Mouse (Mus musculus) heart, embryonic 15.5 days (tissue): ENCODE data around the gene Rdh5. TPM values are rescaled to one million over a fixed set of nuclear protein-coding genes. Genes with fewer than 3 reads are reported as not detected.
A peak's percentile ranks its signal among the peaks of the same experiment; 100 is the strongest.

ENCODE experiments used
- ATAC-seq: fragments of 200-750 bp; cut with Nextera tagmentation; replicated peaks from 2 replicates; pipeline ENCODE4 v1.8.0; 2017; ENCODE audit warnings: low read depth, moderate TSS enrichment; ENCODE audit not compliant: insufficient number of reproducible peaks, insufficient read depth, low FRiP score
- H3K27ac ChIP-seq: fragments of 300-500 bp; sonication (generic); 2 replicates; pipeline ENCODE4 v1.5.1; 2015; ENCODE audit warnings: mild to moderate bottlenecking, inconsistent platforms
- H3K27me3 ChIP-seq: fragments of 300-500 bp; sonication (generic); 2 replicates; pipeline ENCODE4 v1.6.1; 2015; ENCODE audit warnings: inconsistent platforms
- H3K36me3 ChIP-seq: fragments of 300-500 bp; sonication (generic); 2 replicates; pipeline ENCODE4 v1.6.1; 2015; ENCODE audit warnings: mild to moderate bottlenecking, inconsistent platforms
- H3K4me1 ChIP-seq: fragments of 300-500 bp; sonication (generic); replicated peaks from 2 replicates; pipeline ENCODE4 v1.6.1; 2015; ENCODE audit warnings: inconsistent platforms
- H3K4me2 ChIP-seq: fragments of 300-500 bp; sonication (generic); 2 replicates; pipeline ENCODE4 v1.6.1; 2015; ENCODE audit warnings: inconsistent platforms, mild to moderate bottlenecking, moderate library complexity
- H3K4me3 ChIP-seq: fragments of 300-500 bp; sonication (generic); 2 replicates; pipeline ENCODE4 v1.5.1; 2015; ENCODE audit warnings: mild to moderate bottlenecking, inconsistent platforms
- H3K9ac ChIP-seq: fragments of 300-500 bp; sonication (generic); 2 replicates; pipeline ENCODE4 v1.6.1; 2015; ENCODE audit warnings: mild to moderate bottlenecking, inconsistent platforms
- H3K9me3 ChIP-seq: fragments of 300-500 bp; sonication (generic); replicated peaks from 2 replicates; pipeline ENCODE4 v1.6.1; 2016; ENCODE audit warnings: inconsistent platforms
- WGBS: fragments of 180-500 bp; shearing (Covaris S2); methylation state at CpG from one replicate; pipeline ENCODE4 v1.1.7; 2015; ENCODE audit warnings: mixed read lengths; 5-methylcytosine and 5-hydroxymethylcytosine counted together
- polyA plus RNA-seq: library from polyadenylated mRNA; unstranded; fragments of >200 nt; fragmentation: Nextera tagmentation; extraction: Ambion mirVana; gene quantifications from 2 replicates; pipeline ENCODE4 v1.2.1, GENCODE M21; 2015

Gene Rdh5
- polyA plus RNA-seq, 1 experiment from 2014 or later, result 10.5 TPM

DNA sequence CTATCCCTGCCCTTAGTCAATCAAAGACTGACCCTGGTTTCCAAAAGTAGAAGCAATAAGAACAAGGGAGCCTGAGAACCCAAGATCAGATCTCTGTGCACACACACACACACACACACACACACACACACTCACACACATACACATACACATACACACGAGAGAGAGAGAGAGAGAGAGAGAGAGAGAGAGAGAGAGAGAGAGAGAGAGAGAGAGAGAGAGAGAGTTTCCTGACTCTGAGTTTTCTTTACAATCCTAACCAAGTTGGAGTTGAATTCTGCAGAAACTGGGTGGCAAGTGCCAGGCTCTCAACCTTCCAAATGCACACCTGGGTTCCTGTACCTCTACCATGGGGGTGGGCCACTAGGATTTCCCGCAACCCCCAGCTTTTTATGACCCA, 32.8 kb downstream of the Rdh5 start:
- no peak for ATAC-seq
- 50% methylated on average over 1 of the region's 2 CpGs for WGBS

DNA sequence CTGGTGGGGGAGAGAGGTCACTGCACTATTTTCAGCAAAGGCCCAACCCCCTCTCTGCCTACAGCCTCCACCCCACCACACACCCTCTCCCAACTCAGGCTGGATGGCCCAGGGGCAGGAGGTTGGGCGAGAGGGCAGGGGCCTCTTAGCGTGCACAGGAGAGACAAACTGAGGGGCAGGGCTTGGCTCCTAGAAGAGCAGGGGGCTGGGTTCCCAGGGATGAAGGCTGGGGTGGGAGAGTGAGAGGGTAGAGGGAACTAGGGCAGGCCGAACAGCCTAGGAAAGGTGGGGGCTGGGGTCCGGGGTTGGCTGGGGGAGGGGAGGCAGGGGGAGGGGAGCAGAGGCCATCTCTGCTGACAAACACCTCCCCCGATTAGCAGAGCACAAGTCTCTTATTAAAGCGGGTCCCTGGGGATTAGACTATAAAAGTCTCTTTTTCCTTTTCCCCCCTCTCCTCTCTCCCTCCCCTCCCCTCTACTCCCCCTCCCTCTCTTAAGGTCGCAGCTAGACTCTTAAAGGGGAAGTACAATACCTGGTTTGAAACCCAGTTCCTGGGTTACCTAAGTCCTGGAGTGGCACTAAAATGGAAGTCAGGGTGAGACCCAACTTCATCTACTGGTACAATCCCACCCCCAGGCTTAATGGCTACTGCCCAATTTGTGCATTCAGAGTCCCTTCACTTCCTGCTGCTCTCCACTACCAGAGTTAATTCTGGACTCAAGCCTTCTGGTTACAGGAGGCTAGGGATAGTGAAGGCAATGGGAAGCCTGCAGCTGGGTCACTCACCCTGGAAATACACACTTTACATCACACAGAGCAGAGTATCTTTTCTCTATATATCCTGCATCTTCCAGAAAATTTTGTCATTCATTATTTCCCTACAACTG, 33.5 kb downstream of the Rdh5 start:
- Histone ChIP-seq H3K9me3 (no peaks in the 10 kb centered on the region), H3K27ac (peak overlapping the region; percentile 37), H3K27me3 (peaks cover 8% of the 10 kb centered on the region), H3K4me1 (peaks cover 35% of the 10 kb centered on the region), H3K4me2 (peak overlapping the region; percentile 94), H3K36me3 (no peaks in the 10 kb centered on the region), H3K4me3 (peak overlapping the region; percentile 42), H3K9ac (peak overlapping the region; percentile 49)
- 0% methylated on average over 7 of the region's 7 CpGs for WGBS
- 0 out of 2 replicates have a peak, but pooled peaks have one; percentile 30 for ATAC-seq

More for the DNA sequence above, 32.8 kb downstream of the Rdh5 start:
- H3K27me3 ChIP-seq, result peaks cover 8% of the 10 kb centered on the region
- peak overlapping the region; percentile 94 for H3K4me2 ChIP-seq
- peaks cover 35% of the 10 kb centered on the region for H3K4me1 ChIP-seq
- no peaks in the 10 kb centered on the region for H3K36me3 ChIP-seq
- H3K4me3 ChIP-seq, result peak overlapping the region; percentile 77
- peak overlapping the region; percentile 7; the same call in 1 of the 2 replicates for H3K27ac ChIP-seq
- H3K9ac ChIP-seq, result peak overlapping the region; percentile 81; the same call in 1 of the 2 replicates
- H3K9me3 ChIP-seq, result no peaks in the 10 kb centered on the region

DNA sequence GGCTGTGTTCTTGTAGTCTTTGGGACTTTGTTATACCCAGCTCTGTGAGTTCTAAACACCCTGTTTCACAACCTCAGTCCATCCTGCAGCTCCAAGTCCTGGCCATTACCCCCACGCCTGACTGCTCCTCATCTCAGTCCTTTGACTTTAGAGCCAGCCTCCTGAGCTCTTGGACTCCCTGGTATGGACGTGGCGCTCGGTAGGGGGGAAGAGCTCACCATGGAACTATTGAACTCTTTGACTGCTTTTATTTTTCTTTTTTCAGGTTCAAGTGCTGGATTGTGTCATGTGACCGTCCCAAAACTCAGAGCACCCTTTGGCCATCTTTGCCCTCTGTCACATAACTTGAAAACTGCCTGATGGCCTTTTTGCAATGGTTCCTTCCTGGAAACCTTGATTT, 40.6 kb downstream of the Rdh5 start:
- ATAC-seq, result no peak
- Histone ChIP-seq H3K4me2 (no peak overlapping the region), H3K27ac (no peak overlapping the region), H3K9ac (no peak overlapping the region), H3K4me3 (no peak overlapping the region), H3K9me3 (no peaks in the 10 kb centered on the region), H3K36me3 (peaks cover 8% of the 10 kb centered on the region; the same call in 1 of the 2 replicates), H3K27me3 (no peaks in the 10 kb centered on the region), H3K4me1 (0 out of 2 replicates have a peak, but pooled peaks cover 5% of the 10 kb centered on the region)
- 86% methylated on average over 5 of the region's 5 CpGs for WGBS

DNA sequence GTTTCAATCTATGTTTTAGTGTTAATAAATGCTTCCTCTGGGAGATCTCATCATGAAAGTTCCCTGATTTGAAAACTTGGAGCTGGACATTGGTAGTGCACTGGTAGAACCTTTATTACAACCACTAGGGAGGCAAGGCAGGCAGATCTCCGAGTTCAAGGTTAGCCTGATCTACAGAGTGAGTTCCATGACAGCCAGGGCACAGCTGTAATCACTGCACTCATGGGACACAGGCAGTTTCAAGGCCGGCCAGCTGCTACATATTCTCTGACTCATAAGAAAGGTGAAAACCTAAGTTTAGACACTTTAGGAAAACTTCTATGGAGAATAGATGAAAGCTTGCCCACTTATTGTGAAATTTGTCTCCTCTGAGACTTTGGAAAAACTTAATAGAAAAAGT, 43.9 kb downstream of the Rdh5 start:
- no peak overlapping the region for H3K4me2 ChIP-seq
- H3K4me3 ChIP-seq, result no peak overlapping the region
- H3K4me1 ChIP-seq, result no peaks in the 10 kb centered on the region
- no peak for ATAC-seq
- no peaks in the 10 kb centered on the region for H3K27me3 ChIP-seq
- no peaks in the 10 kb centered on the region for H3K9me3 ChIP-seq
- no peak overlapping the region for H3K9ac ChIP-seq
- H3K36me3 ChIP-seq, result peaks cover 23% of the 10 kb centered on the region
- H3K27ac ChIP-seq, result no peak overlapping the region
- WGBS, result 79% methylated on average over 2 of the region's 2 CpGs

DNA sequence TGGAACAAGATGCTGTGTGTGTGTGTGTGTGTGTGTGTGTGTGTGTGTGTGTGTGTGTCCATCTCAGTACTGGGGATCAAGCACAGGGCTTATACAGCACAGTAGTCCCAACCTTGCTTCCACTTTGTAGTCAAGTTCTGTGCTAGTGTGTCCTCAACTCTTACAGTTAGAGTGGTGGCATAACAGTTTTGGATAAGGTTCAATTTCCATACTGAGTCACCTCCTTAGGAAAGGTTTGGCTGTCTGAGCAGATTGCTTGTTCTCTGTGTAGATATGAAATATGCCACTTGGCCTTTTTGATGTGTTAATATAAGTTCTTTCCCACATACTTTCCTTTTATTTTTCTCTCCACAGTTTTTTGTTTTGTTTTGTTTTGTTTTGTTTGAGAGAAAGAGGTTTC, 44.4 kb downstream of the Rdh5 start:
- no peak overlapping the region for H3K9ac ChIP-seq
- no peak overlapping the region for H3K27ac ChIP-seq
- H3K27me3 ChIP-seq, result no peaks in the 10 kb centered on the region
- no peaks in the 10 kb centered on the region for H3K4me1 ChIP-seq
- no peak for ATAC-seq
- peaks cover 28% of the 10 kb centered on the region for H3K36me3 ChIP-seq
- H3K4me3 ChIP-seq, result no peak overlapping the region
- no peaks in the 10 kb centered on the region for H3K9me3 ChIP-seq
- H3K4me2 ChIP-seq, result no peak overlapping the region

DNA sequence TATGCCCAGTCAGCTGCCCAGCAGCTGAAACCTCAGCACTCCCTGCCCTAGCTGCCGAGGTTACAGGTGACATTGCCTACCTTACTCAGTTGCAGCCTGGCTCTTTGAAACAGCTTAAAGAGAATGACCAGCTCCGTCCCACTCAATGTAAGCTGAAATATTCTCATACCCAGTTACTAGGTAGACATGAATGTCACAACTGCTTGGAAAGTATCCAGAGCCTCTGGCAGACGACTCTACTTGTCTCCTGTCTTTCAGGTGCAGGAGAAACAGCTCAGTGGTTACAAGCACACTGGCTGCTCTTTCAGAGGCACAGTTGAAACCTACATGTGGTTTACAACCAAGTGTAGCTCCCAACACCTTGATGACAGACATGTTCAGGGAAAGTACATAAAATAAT, 52.3 kb downstream of the Rdh5 start:
- Histone ChIP-seq H3K27me3 (no peaks in the 10 kb centered on the region), H3K4me2 (no peak overlapping the region), H3K4me1 (no peaks in the 10 kb centered on the region), H3K4me3 (no peak overlapping the region), H3K36me3 (peaks cover 40% of the 10 kb centered on the region), H3K9ac (no peak overlapping the region), H3K27ac (no peak overlapping the region), H3K9me3 (no peaks in the 10 kb centered on the region)
- no peak for ATAC-seq
- WGBS, result 79% methylated on average over 3 of the region's 3 CpGs

DNA sequence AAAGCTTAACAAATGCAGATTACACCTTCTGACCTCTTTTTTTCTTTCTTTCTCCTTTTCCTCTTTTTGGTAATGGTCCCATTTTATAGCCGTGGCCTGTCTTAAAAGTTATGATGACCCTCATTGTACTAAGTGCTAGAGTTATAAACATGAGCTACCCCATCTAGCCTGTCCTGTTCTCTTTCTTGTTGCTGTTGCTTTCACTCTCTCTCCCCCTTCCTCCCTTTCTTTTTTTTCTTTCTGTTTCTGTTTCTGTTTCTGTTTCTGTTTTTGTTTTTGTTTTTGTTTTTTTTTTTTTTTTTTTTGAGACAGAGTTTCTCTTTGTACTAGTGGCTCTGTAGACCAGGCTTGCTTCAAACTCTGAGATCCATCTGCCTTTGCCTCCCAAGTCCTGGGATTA, 56.2 kb downstream of the Rdh5 start:
- no peak overlapping the region for H3K4me3 ChIP-seq
- no peak overlapping the region for H3K9ac ChIP-seq

DNA sequence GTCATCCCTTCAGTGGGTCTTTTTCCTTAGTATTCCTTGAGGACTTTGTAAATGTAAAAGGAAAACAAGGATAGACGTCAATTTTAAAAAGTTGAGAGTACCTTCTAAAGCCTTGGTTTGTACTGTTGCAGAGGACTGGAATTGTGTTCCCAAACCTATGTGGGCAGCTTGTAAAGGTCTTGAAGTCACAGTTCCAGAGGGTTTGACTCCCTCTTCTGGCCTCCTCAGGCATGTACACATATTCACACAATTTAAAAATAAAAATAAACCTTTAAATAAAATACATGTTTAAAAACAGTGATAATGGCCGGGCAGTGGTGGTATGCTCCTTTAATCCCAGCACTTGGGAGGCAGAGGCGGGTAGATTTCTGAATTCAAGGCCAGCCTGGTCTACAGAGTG, 56.6 kb downstream of the Rdh5 start:
- H3K9me3 ChIP-seq, result no peaks in the 10 kb centered on the region
- H3K4me1 ChIP-seq, result no peaks in the 10 kb centered on the region
- H3K4me2 ChIP-seq, result no peak overlapping the region
- WGBS, result 78% methylated on average over 3 of the region's 3 CpGs
- no peak for ATAC-seq
- no peak overlapping the region for H3K9ac ChIP-seq
- no peaks in the 10 kb centered on the region for H3K27me3 ChIP-seq
- H3K36me3 ChIP-seq, result peaks cover 20% of the 10 kb centered on the region; the same call in 1 of the 2 replicates
- H3K4me3 ChIP-seq, result no peak overlapping the region
- H3K27ac ChIP-seq, result no peak overlapping the region

More for the DNA sequence above, 56.2 kb downstream of the Rdh5 start:
- WGBS, result 82% methylated on average over 1 of the region's 1 CpGs
- no peaks in the 10 kb centered on the region for H3K27me3 ChIP-seq
- no peak overlapping the region for H3K4me2 ChIP-seq
- H3K36me3 ChIP-seq, result peaks cover 23% of the 10 kb centered on the region; the same call in 1 of the 2 replicates
- no peaks in the 10 kb centered on the region for H3K4me1 ChIP-seq
- H3K27ac ChIP-seq, result no peak overlapping the region
- no peak for ATAC-seq
- no peaks in the 10 kb centered on the region for H3K9me3 ChIP-seq

Other genes starting within 250 kb of the Rdh5 start
- 11.1 and 14.4 TPM in 2 replicates for gene Suox, start 248.8 kb downstream of the Rdh5 start, polyA plus RNA-seq
- 61.0 and 67.8 TPM in 2 replicates for gene Rab5b, start 226.6 kb downstream of the Rdh5 start, polyA plus RNA-seq
- 2.5 and 2.7 TPM in 2 replicates for gene Pmel, start 218.7 kb downstream of the Rdh5 start, polyA plus RNA-seq
- gene Cdk2, start 217.9 kb downstream of the Rdh5 start, polyA plus RNA-seq, result 85.9 and 90.4 TPM in 2 replicates
- gene Dgka, start 178.0 kb downstream of the Rdh5 start, polyA plus RNA-seq, result 5.4 and 10.1 TPM in 2 replicates
- 15.4 and 23.2 TPM in 2 replicates for gene Pym1, start 175.0 kb downstream of the Rdh5 start, polyA plus RNA-seq
- 1.6 and 2.5 TPM in 2 replicates for gene Mmp19, start 132.0 kb downstream of the Rdh5 start, polyA plus RNA-seq
- 35.2 and 42.5 TPM in 2 replicates for gene Dnajc14, start 118.8 kb downstream of the Rdh5 start, polyA plus RNA-seq
- 14.9 and 18.8 TPM in 2 replicates for gene Tmem198b, start 118.5 kb downstream of the Rdh5 start, polyA plus RNA-seq
- gene Sarnp, start 105.6 kb downstream of the Rdh5 start, polyA plus RNA-seq, result 145 and 168 TPM in 2 replicates
- gene Ormdl2, start 101.2 kb downstream of the Rdh5 start, polyA plus RNA-seq, result 34.3 and 42.6 TPM in 2 replicates
- gene Gdf11, start 31.2 kb downstream of the Rdh5 start, polyA plus RNA-seq, result 2.8 and 2.9 TPM in 2 replicates
- 420 and 427 TPM in 2 replicates for gene Cd63, start 21.9 kb downstream of the Rdh5 start, polyA plus RNA-seq
- 208 and 212 TPM in 2 replicates for gene Bloc1s1, start 1.1 kb upstream of the Rdh5 start, polyA plus RNA-seq
- 7.0 and 8.1 TPM in 2 replicates for gene Itga7, start 10.9 kb upstream of the Rdh5 start, polyA plus RNA-seq
- 0.11 TPM in 1 of 2 replicates, not detected in the other for gene Mettl7b, start 38.1 kb upstream of the Rdh5 start, polyA plus RNA-seq
- not detected in 2 replicates for gene Olfr9, start 66.5 kb upstream of the Rdh5 start, polyA plus RNA-seq
- not detected in 2 replicates for gene Olfr763, start 87.9 kb upstream of the Rdh5 start, polyA plus RNA-seq
- not detected in 2 replicates for gene Olfr764-ps1, start 117.0 kb upstream of the Rdh5 start, polyA plus RNA-seq
- not detected in 2 replicates for gene Olfr765, start 127.1 kb upstream of the Rdh5 start, polyA plus RNA-seq
- gene Olfr766-ps1, start 146.1 kb upstream of the Rdh5 start, polyA plus RNA-seq, result not detected in 2 replicates
- gene Olfr767, start 160.0 kb upstream of the Rdh5 start, polyA plus RNA-seq, result not detected in 2 replicates
- not detected in 2 replicates for gene Olfr768, start 176.5 kb upstream of the Rdh5 start, polyA plus RNA-seq
- not detected in 2 replicates for gene Olfr769, start 195.0 kb upstream of the Rdh5 start, polyA plus RNA-seq
- gene Olfr770, start 216.1 kb upstream of the Rdh5 start, polyA plus RNA-seq, result not detected in 2 replicates
- not detected in 2 replicates for gene Olfr771, start 241.9 kb upstream of the Rdh5 start, polyA plus RNA-seq